In genomic region chr10:80141243-80141642, GRCm38 (mm10) we compare ENCODE assay signal across 8 mouse cellular contexts. TPM values are rescaled to one million over a fixed set of nuclear protein-coding genes. Genes with fewer than 3 reads are reported as not detected.
DNase-seq lines count a peak whose midpoint lies in the region; ATAC-seq and TF ChIP-seq lines count a peak whose summit lies in the region.

No protein-coding gene starts in this region.

- peak overlapping the region; percentile 96 for H3K4me2 ChIP-seq in lung, embryonic 16.5 days (ENCODE audit: low read depth, low read length)

- H3K4me1 ChIP-seq in lung, embryonic 16.5 days (replicated peaks; ENCODE audit: control insufficient read depth, insufficient read depth, low read length), result peaks cover 41% of the 10 kb centered on the region
- peaks cover 40% of the 10 kb centered on the region for H3K4me1 ChIP-seq in thymus, adult 2 months (replicated peaks; ENCODE audit: control insufficient read depth, insufficient read depth, low read length)

- peaks cover 18% of the 10 kb centered on the region for H3K36me3 ChIP-seq in lung, embryonic 16.5 days (ENCODE audit: control insufficient read depth, insufficient read depth, low read length)
- no peaks in the 10 kb centered on the region for H3K36me3 ChIP-seq in thymus, adult 2 months (ENCODE audit: control insufficient read depth, insufficient read depth, low read length)

- peak overlapping the region; percentile 58 for H3K9ac ChIP-seq in lung, embryonic 16.5 days (ENCODE audit: low read length)

- H3K27ac ChIP-seq in lung, embryonic 16.5 days (ENCODE audit: low read length), result peak overlapping the region; percentile 78
- peak overlapping the region; percentile 83 for H3K27ac ChIP-seq in thymus, adult 2 months (ENCODE audit: control insufficient read depth, insufficient read depth, low read length)

- peak overlapping the region; percentile 83 for H3K4me3 ChIP-seq in lung, embryonic 16.5 days (ENCODE audit: low read length)
- peak overlapping the region; percentile 36 for H3K4me3 ChIP-seq in thymus, adult 2 months (ENCODE audit: control insufficient read depth, insufficient read depth, low read length)

- peak; percentile 71 for TF ChIP-seq POLR2A in thymus, adult 2 months (IDR thresholded peaks at IDR 0.05; ENCODE audit: control insufficient read depth, extremely low read depth, insufficient read depth, low read length, poor library complexity)

- TF ChIP-seq CTCF in thymus, adult 2 months (IDR thresholded peaks at IDR 0.05; ENCODE audit: borderline replicate concordance, control insufficient read depth, extremely low read depth, insufficient read depth, low read length, poor library complexity), result peak; percentile 69; the same call in 1 of the 2 replicates

- DNase-seq in MN1 (ENCODE audit: low spot score), result peak; percentile 99
- DNase-seq in cerebellum, adult 8-10 months, result peak; percentile 98
- peak; percentile 92 for DNase-seq in forelimb bud, embryonic 11.5 days (ENCODE audit: low read depth, low spot score)
- peak; percentile 98 for DNase-seq in layer of hippocampus, adult 9-11 months
- DNase-seq in ovary, adult 18-20 months (ENCODE audit: low spot score), result peak; percentile 97
- DNase-seq in thymus, adult 2 months, result peak; percentile 96

- peak; percentile 68 to 78 for ATAC-seq in hematopoietic stem cell, adult 5-6 weeks (replicated peaks in 1 of 2; ENCODE audit: insufficient read depth in 1 of 2, low FRiP score in 2 of 2, low TSS enrichment in 1 of 2, low read depth in 1 of 2, poor library complexity in 2 of 2, severe bottlenecking in 2 of 2)
- ATAC-seq in lung, embryonic 16.5 days (ENCODE audit: low read depth), result peak; percentile 71

- H3K9me3 ChIP-seq in lung, embryonic 16.5 days (ENCODE audit: control insufficient read depth, low read length), result no peaks in the 10 kb centered on the region

- H3K27me3 ChIP-seq in lung, embryonic 16.5 days (ENCODE audit: control insufficient read depth, insufficient read depth, low read depth, low read length), result peaks cover 25% of the 10 kb centered on the region
- H3K27me3 ChIP-seq in thymus, adult 2 months (ENCODE audit: control insufficient read depth, insufficient read depth, low read length), result no peaks in the 10 kb centered on the region; the same call in 1 of the 2 replicates

- 0% methylated on average over 29 of the region's 29 CpGs for WGBS in lung, embryonic 16.5 days
- WGBS in thymus, adult 2 months, result under 1% methylated on average over 29 of the region's 29 CpGs

RNA-seq across cellular contexts. Expression of gene Cbarp, which starts 0.6 kb away (rescaled TPM):
- 2.2 and 2.4 TPM in 2 replicates for total RNA-seq in hematopoietic stem cell, adult 5-6 weeks (2017)
- 3.9 and 5.6 TPM in 2 replicates for polyA plus RNA-seq in lung, embryonic 16.5 days (2015; fragmentation: Nextera tagmentation; extraction: Ambion mirVana)
- 34.0 and 37.7 TPM in 2 replicates for polyA plus RNA-seq in thymus, adult 2 months (2012; rRNA removed)

RNA-seq across cellular contexts. Expression of gene Atp5d, which starts 2.8 kb away (rescaled TPM):
- total RNA-seq in hematopoietic stem cell, adult 5-6 weeks (2017), result 27.9 and 29.8 TPM in 2 replicates
- 534 and 552 TPM in 2 replicates for polyA plus RNA-seq in lung, embryonic 16.5 days (2015; fragmentation: Nextera tagmentation; extraction: Ambion mirVana)
- 1,163 and 1,361 TPM in 2 replicates for polyA plus RNA-seq in thymus, adult 2 months (2012; rRNA removed)

RNA-seq across cellular contexts. Expression of gene Midn, which starts 6.8 kb away (rescaled TPM):
- 19.4 and 20.2 TPM in 2 replicates for total RNA-seq in hematopoietic stem cell, adult 5-6 weeks (2017)
- polyA plus RNA-seq in lung, embryonic 16.5 days (2015; fragmentation: Nextera tagmentation; extraction: Ambion mirVana), result 11.8 and 12.9 TPM in 2 replicates
- 342 and 374 TPM in 2 replicates for polyA plus RNA-seq in thymus, adult 2 months (2012; rRNA removed)

RNA-seq across cellular contexts. Expression of gene Cirbp, which starts 24.5 kb away (rescaled TPM):
- total RNA-seq in hematopoietic stem cell, adult 5-6 weeks (2017), result 93.6 and 143 TPM in 2 replicates
- 73.4 and 83.4 TPM in 2 replicates for polyA plus RNA-seq in lung, embryonic 16.5 days (2015; fragmentation: Nextera tagmentation; extraction: Ambion mirVana)
- 173 and 193 TPM in 2 replicates for polyA plus RNA-seq in thymus, adult 2 months (2012; rRNA removed)

RNA-seq across cellular contexts. Expression of gene Stk11, which starts 25.6 kb away (rescaled TPM):
- total RNA-seq in hematopoietic stem cell, adult 5-6 weeks (2017), result 106 and 153 TPM in 2 replicates
- 18.6 and 23.3 TPM in 2 replicates for polyA plus RNA-seq in lung, embryonic 16.5 days (2015; fragmentation: Nextera tagmentation; extraction: Ambion mirVana)
- 265 and 270 TPM in 2 replicates for polyA plus RNA-seq in thymus, adult 2 months (2012; rRNA removed)

Comparison
In these comparisons a context has a peak if more than half of its experiments do, and no peak if none do; other contexts are left out.
1. Peak in every context shown above with its lines: DNase-seq, ATAC-seq, H3K4me3 ChIP-seq and H3K27ac ChIP-seq.
2. RNA of gene Midn, which starts 6.8 kb away (polyA plus RNA-seq): 342 to 374 TPM in thymus, adult 2 months; 11.8 to 12.9 TPM in lung, embryonic 16.5 days; every median in the first group is over 10 times any median in the second.